9 mouse cellular contexts compared by ENCODE assay signal in the genomic region with DNA sequence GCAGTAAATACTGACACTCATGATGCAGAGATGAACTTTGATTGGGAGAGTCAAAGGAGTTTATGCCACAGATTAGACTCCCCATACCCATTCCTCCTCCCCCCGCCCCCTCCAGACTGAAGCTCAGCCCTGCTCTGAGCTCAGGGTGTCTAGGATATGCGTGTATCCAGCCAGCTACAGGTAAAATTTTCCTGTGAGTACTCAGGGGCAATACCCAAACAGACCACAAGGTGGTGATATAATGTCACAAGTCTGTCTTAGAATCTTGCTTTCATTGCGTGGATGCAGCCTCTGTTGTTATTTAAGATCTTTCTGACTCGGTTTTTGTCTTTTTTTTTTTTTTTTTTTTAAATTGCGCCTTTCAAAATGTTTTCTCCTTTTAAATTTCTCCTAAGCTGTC. TPM values are rescaled to one million over a fixed set of nuclear protein-coding genes. Genes with fewer than 3 reads are reported as not detected.
DNase-seq lines count a peak whose midpoint lies in the region; ATAC-seq lines count a peak whose summit lies in the region.
"Had no signal": no experiment of that assay in that cellular context is flagged by ENCODE, and none has a peak within 500 bp of the region (broad histone marks: within the 10 kb centered on the region; RNA-seq: fewer than 3 reads in every experiment).

No protein-coding gene starts in this region.

- H3K27ac ChIP-seq in forebrain, embryonic 15.5 days (replicated peaks) = no peak overlapping the region
- no peak overlapping the region for H3K27ac ChIP-seq in intestine, embryonic 15.5 days
- H3K27ac ChIP-seq in limb, embryonic 11.5 days (replicated peaks; ENCODE audit: low read depth, low read length) = no peak overlapping the region

- no peak overlapping the region for H3K4me2 ChIP-seq in forebrain, embryonic 15.5 days (replicated peaks)
- H3K4me2 ChIP-seq in intestine, embryonic 15.5 days (replicated peaks) = no peak overlapping the region
- no peak overlapping the region for H3K4me2 ChIP-seq in limb, embryonic 11.5 days (ENCODE audit: low read depth, severe bottlenecking)

- no peaks in the 10 kb centered on the region for H3K36me3 ChIP-seq in forebrain, embryonic 15.5 days
- H3K36me3 ChIP-seq in intestine, embryonic 15.5 days = 0 out of 2 replicates have a peak, but pooled peaks cover 2% of the 10 kb centered on the region
- no peaks in the 10 kb centered on the region for H3K36me3 ChIP-seq in limb, embryonic 11.5 days (ENCODE audit: control insufficient read depth, insufficient read depth, low read length)

- H3K9me3 ChIP-seq in forebrain, embryonic 15.5 days = no peaks in the 10 kb centered on the region
- H3K9me3 ChIP-seq in intestine, embryonic 15.5 days = no peaks in the 10 kb centered on the region
- H3K9me3 ChIP-seq in limb, embryonic 11.5 days (ENCODE audit: control insufficient read depth, low read length) = no peaks in the 10 kb centered on the region; the same call in 1 of the 2 replicates

- peak; percentile 23 to 29 for DNase-seq in urinary bladder, adult 18-20 months (ENCODE audit: low spot score in 2 of 2)
- no peak for DNase-seq in urinary bladder, postnatal 10 days (ENCODE audit: low spot score)
- peak; percentile 84 for DNase-seq in limb, embryonic 11.5 days (ENCODE audit: low spot score)
- DNase-seq in naive thymus-derived CD4-positive, alpha-beta T cell, adult 2 months (ENCODE audit: low read depth) = peak; percentile 82
- peak; percentile 76 for DNase-seq in thymus, postnatal 0 days (ENCODE audit: low spot score)

- ATAC-seq in cerebellum, adult (ENCODE audit: insufficient number of reproducible peaks, low FRiP score, low TSS enrichment) = peak; percentile 53
- peak; percentile 74 for ATAC-seq in forebrain, embryonic 15.5 days (replicated peaks)
- 0 out of 2 replicates have a peak, but pooled peaks have one; percentile 51 for ATAC-seq in intestine, embryonic 15.5 days
- 0 out of 2 replicates have a peak, but pooled peaks have one; percentile 37 for ATAC-seq in limb, embryonic 11.5 days (ENCODE audit: insufficient number of reproducible peaks, low FRiP score, low TSS enrichment, low read depth)

- H3K4me1 ChIP-seq in forebrain, embryonic 15.5 days = no peaks in the 10 kb centered on the region
- H3K4me1 ChIP-seq in intestine, embryonic 15.5 days (replicated peaks) = no peaks in the 10 kb centered on the region
- H3K4me1 ChIP-seq in limb, embryonic 11.5 days (ENCODE audit: control insufficient read depth, insufficient read depth, low read length) = no peaks in the 10 kb centered on the region

- H3K9ac ChIP-seq in forebrain, embryonic 15.5 days (replicated peaks) = no peak overlapping the region
- no peak overlapping the region for H3K9ac ChIP-seq in intestine, embryonic 15.5 days
- no peak overlapping the region for H3K9ac ChIP-seq in limb, embryonic 11.5 days (ENCODE audit: low read length)

- no peaks in the 10 kb centered on the region for H3K27me3 ChIP-seq in forebrain, embryonic 15.5 days
- H3K27me3 ChIP-seq in intestine, embryonic 15.5 days (replicated peaks) = no peaks in the 10 kb centered on the region
- H3K27me3 ChIP-seq in limb, embryonic 11.5 days (ENCODE audit: control insufficient read depth, insufficient read depth, low read length) = no peaks in the 10 kb centered on the region

- WGBS in forebrain, embryonic 15.5 days = 4% methylated on average over 5 of the region's 5 CpGs
- WGBS in intestine, embryonic 15.5 days = 2% methylated on average over 5 of the region's 5 CpGs
- 3% methylated on average over 5 of the region's 5 CpGs for WGBS in limb, embryonic 11.5 days

- no peak overlapping the region for H3K4me3 ChIP-seq in forebrain, embryonic 15.5 days
- H3K4me3 ChIP-seq in intestine, embryonic 15.5 days (replicated peaks) = no peak overlapping the region
- H3K4me3 ChIP-seq in limb, embryonic 11.5 days (ENCODE audit: low read depth, low read length) = no peak overlapping the region
- H3K4me3 ChIP-seq: erythroblast, embryonic 14.5 days had no signal

RNA-seq across cellular contexts. Expression of gene Etnk1, which starts 52.3 kb away (rescaled TPM):
- polyA plus RNA-seq in forebrain, embryonic 15.5 days (2015; fragmentation: Nextera tagmentation; extraction: Ambion mirVana) = 31.8 and 33.5 TPM in 2 replicates
- polyA plus RNA-seq in intestine, embryonic 15.5 days (2015; fragmentation: Nextera tagmentation; extraction: Ambion mirVana) = 17.9 and 18.6 TPM in 2 replicates
- polyA plus RNA-seq in limb, embryonic 11.5 days (2014; fragmentation: Nextera tagmentation; extraction: Ambion mirVana) = 21.8 and 24.5 TPM in 2 replicates
- 33.2 and 37.9 TPM in 2 replicates for polyA plus RNA-seq in thymus, postnatal 0 days (2015; fragmentation: Nextera tagmentation; extraction: Ambion mirVana)
